Mouse (Mus musculus) midbrain, postnatal 0 days (tissue): ENCODE measurements around the gene Afap1. TPM values are rescaled to one million over a fixed set of nuclear protein-coding genes. Genes with fewer than 3 reads are reported as not detected.

Source experiments
- ATAC-seq: fragments of 200-750 bp; cut with Nextera tagmentation; 2 replicates; pipeline ENCODE4 v1.8.0; 2017; ENCODE audit warnings: moderate number of reproducible peaks, mild to moderate bottlenecking, moderate TSS enrichment, moderate library complexity; ENCODE audit not compliant: low FRiP score
- DNase-seq: peaks from one replicate; pipeline ENCODE4 v3.0.0-alpha.2; 2015; ENCODE audit warnings: low spot score
- H3K27ac ChIP-seq: fragments of 300-500 bp; sonication (generic); 2 replicates; pipeline ENCODE4 v1.5.1; 2014; ENCODE audit warnings: low read depth, mild to moderate bottlenecking, low read length, mixed read lengths
- H3K27me3 ChIP-seq: fragments of 300-500 bp; sonication (generic); 2 replicates; pipeline ENCODE4 v1.6.1; 2014; ENCODE audit warnings: low read length, control low read depth, mixed read lengths; ENCODE audit not compliant: insufficient read depth
- H3K36me3 ChIP-seq: fragments of 300-500 bp; sonication (generic); 2 replicates; pipeline ENCODE4 v1.6.1; 2014; ENCODE audit warnings: low read length, control low read depth, mixed read lengths; ENCODE audit not compliant: insufficient read depth
- H3K4me1 ChIP-seq: fragments of 300-500 bp; sonication (generic); 2 replicates; pipeline ENCODE4 v1.6.1; 2014; ENCODE audit warnings: mild to moderate bottlenecking, control low read depth, antibody characterized with exemption, low read length, mixed read lengths; ENCODE audit not compliant: insufficient read depth
- H3K4me2 ChIP-seq: fragments of 300-500 bp; sonication (generic); 2 replicates; pipeline ENCODE4 v1.6.1; 2014; ENCODE audit warnings: low read depth, mild to moderate bottlenecking, low read length, mixed read lengths; ENCODE audit not compliant: poor library complexity, severe bottlenecking
- H3K4me3 ChIP-seq: fragments of 300-500 bp; sonication (generic); 2 replicates; pipeline ENCODE4 v1.5.1; 2014; ENCODE audit warnings: low read depth, mild to moderate bottlenecking, low read length, moderate library complexity
- H3K9ac ChIP-seq: fragments of 300-500 bp; sonication (generic); replicated peaks from 2 replicates; pipeline ENCODE4 v1.6.1; 2014; ENCODE audit warnings: mild to moderate bottlenecking, low read length, moderate library complexity, mixed read lengths; ENCODE audit not compliant: poor library complexity, severe bottlenecking
- H3K9me3 ChIP-seq: fragments of 300-500 bp; sonication (generic); 2 replicates; pipeline ENCODE4 v1.6.1; 2016; ENCODE audit warnings: low read length, control low read depth
- CTCF ChIP-seq: IDR thresholded peaks from 2 replicates; pipeline ENCODE4 v1.5.1; 2016; ENCODE audit warnings: antibody characterized with exemption, mild to moderate bottlenecking
- WGBS: fragments of 180-500 bp; shearing (Covaris S2); extraction: QIAGEN DNeasy Blood & Tissue Kit; methylation state at CpG from one replicate; pipeline ENCODE4 v1.1.7; 2014; 5-methylcytosine and 5-hydroxymethylcytosine counted together
- polyA plus RNA-seq: library from polyadenylated mRNA; unstranded; fragments of >200 nt; fragmentation: Nextera tagmentation; extraction: Ambion mirVana; gene quantifications from 2 replicates; pipeline ENCODE4 v1.2.1, GENCODE M21; 2015
- total RNA-seq: library from RNA; depleted of rRNA; stranded (reverse); fragments of >200 nt; gene quantifications from 2 replicates; pipeline ENCODE4 v1.2.3, GENCODE M21; 2014; rRNA removed

The Afap1 gene
- total and polyA plus RNA-seq, 2 experiments from 2014 or later, result 43.8 to 80.9 TPM

DNA sequence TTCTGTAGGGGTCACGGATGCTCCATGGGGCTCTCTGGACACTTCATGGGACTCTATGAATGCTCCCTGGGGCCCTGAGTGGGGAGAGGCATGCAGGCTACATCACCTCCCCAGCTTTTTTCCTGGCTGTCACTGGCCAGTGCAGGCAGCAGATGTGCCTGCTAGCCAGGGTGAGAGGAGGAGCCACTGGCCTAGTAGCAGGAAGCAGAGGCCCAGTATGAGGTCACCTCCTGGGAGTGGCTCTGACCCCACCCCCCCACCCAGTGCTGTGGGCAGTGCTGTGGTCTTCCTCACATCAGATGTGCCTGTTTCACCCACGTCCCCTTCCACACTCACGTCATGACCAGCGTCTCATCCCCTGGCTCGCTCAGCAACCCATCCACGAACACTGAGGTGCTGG lies 148.6 kb downstream of the Afap1 start:
- Histone ChIP-seq H3K36me3 (peaks cover 20% of the 10 kb centered on the region; the same call in 1 of the 2 replicates), H3K27me3 (no peaks in the 10 kb centered on the region), H3K9ac (no peak overlapping the region), H3K4me1 (peaks cover 4% of the 10 kb centered on the region; the same call in 1 of the 2 replicates), H3K4me3 (no peak overlapping the region), H3K27ac (no peak overlapping the region), H3K4me2 (no peak overlapping the region), H3K9me3 (no peaks in the 10 kb centered on the region)
- DNase-seq (no peak), ATAC-seq (no peak)
- WGBS, result 92% methylated on average over 6 of the region's 6 CpGs
- no peak for TF ChIP-seq CTCF

DNA sequence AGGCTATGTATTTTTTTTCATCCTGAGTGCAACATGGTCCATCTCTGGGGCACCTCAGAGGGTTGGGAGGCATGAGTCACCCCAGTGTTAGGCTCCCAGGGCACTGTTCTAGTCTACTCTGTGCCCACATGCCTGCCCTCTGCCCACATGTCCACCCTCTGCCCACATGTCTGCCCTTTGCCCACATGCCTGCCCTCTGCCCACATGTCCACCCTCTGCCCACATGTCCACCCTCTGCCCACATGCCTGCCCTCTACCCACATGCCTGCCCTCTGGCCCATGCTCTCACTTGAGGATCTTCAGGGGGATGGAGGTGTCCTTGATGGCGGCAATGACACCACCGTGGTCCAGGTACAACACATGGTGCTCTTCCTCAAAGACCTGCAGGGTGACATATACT lies 150.0 kb downstream of the Afap1 start:
- DNase-seq, result no peak
- Histone ChIP-seq H3K4me3 (no peak overlapping the region), H3K36me3 (peaks cover 11% of the 10 kb centered on the region; the same call in 1 of the 2 replicates), H3K27me3 (no peaks in the 10 kb centered on the region), H3K4me1 (peaks cover 4% of the 10 kb centered on the region; the same call in 1 of the 2 replicates), H3K27ac (no peak overlapping the region), H3K4me2 (no peak overlapping the region), H3K9me3 (no peaks in the 10 kb centered on the region), H3K9ac (no peak overlapping the region)
- no peak for ATAC-seq
- no peak for TF ChIP-seq CTCF
- 100% methylated on average over 2 of the region's 2 CpGs for WGBS

Other genes with a start within 250 kb of the Afap1 start
- gene Htra3, start 213.5 kb upstream of the Afap1 start, total RNA-seq, result 19.9 and 26.3 TPM in 2 replicates
- 20.9 and 22.0 TPM in 2 replicates for gene Htra3, start 213.5 kb upstream of the Afap1 start, polyA plus RNA-seq
- gene Sh3tc1, start 153.3 kb upstream of the Afap1 start, total RNA-seq, result 1.9 and 3.6 TPM in 2 replicates
- gene Sh3tc1, start 153.3 kb upstream of the Afap1 start, polyA plus RNA-seq, result 1.8 TPM in 2 replicates
- 44.9 and 51.4 TPM in 2 replicates for gene Ablim2, start 135.4 kb upstream of the Afap1 start, total RNA-seq
- 31.7 and 32.2 TPM in 2 replicates for gene Ablim2, start 135.4 kb upstream of the Afap1 start, polyA plus RNA-seq